ENCODE assay signal across 15 mouse cellular contexts in the genomic region with DNA sequence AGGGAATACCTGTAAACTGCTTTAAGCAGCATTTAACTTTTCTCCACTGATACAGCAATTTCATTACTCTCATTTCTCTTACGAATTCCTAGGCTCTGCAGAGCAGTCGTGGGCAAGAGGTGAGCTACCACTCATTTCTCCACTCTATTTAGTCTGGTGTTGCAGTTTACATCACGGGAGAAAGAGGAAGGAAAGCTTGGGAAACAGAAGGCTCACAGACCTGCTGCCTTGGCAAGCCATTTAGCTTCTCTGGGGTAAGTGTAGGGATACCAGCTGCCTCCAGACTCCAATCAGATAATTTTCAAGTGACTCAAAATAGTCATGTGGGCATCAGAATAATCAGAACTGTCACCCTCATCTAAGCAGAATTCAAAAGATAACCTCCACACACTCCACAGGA.
DNase-seq lines count a peak whose midpoint lies in the region.
"Had no signal": no experiment of that assay in that cellular context is flagged by ENCODE, and none has a peak within 500 bp of the region (broad histone marks: within the 10 kb centered on the region; RNA-seq: fewer than 3 reads in every experiment).

No protein-coding gene starts in this region.

- intact Hi-C loops in left cerebral cortex, postnatal 10 days (cut with DNase I), result no loop called here
- intact Hi-C loops in heart, postnatal 36 days (cut with DNase I), result no loop called here

- DNase-seq in cerebellum, adult 11 months, result peak; percentile 5
- DNase-seq in cerebellum, adult 8-10 months, result no peak
- DNase-seq in 416B (ENCODE audit: low read depth), result peak; percentile 6
- peak; percentile 10 to 21 for DNase-seq in cerebellum, adult 18-20 months
- DNase-seq in cerebellum, postnatal 25 days, result peak; percentile 19 to 30
- DNase-seq in left cerebral cortex, postnatal 10 days (ENCODE audit: extremely low spot score in 1 of 2, low spot score in 2 of 2), result no peak
- DNase-seq in frontal cortex, postnatal 36 days (ENCODE audit: low spot score in 2 of 2), result no peak
- no peak for DNase-seq in heart, postnatal 36 days
- DNase-seq: adrenal gland, adult 2 months; heart, postnatal 4 days; kidney, adult 2 months; kidney, postnatal 10 days; lung, adult 18-20 months; lung, postnatal 10 days; right cerebral cortex, postnatal 14 days had no signal

Comparison
In these comparisons a context has a peak if more than half of its experiments do, and no peak if none do; other contexts are left out.
1. DNase-seq: peak in cerebellum, adult 11 months (single experiment), 416B (single experiment), cerebellum, adult 18-20 months (2 of 2) and cerebellum, postnatal 25 days (2 of 2); none in cerebellum, adult 8-10 months (single experiment), left cerebral cortex, postnatal 10 days (0 of 2), frontal cortex, postnatal 36 days (0 of 2) and heart, postnatal 36 days (0 of 2).